21 mouse cellular contexts compared by ENCODE assay signal in the genomic region with DNA sequence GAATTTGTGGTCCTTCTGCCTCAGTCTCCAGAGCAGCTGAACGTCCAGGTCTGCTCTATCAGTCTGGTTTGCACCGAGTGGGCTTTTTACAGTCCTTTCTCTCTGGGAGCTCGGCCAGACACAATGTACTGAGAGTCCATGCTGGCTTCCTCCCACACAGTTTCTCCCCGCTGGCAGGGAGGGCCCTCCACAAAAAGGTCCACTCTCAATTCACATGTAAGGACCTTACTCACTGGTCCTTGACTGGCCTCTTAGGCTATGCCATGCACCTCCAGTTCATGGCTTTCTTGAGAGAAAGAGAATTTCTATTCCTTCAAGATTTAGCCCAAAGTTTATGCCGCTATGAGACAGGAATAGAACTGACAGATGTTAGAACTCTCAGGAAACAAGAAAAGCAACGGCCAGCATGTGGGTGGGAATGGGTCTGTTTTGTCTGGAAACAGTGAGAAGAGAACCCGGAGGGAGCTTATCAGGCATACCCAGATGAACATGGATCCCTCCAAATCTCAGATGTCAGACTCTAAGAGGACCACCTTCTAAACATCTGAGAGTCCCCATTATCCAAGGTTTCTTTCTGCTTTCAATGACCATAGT. TPM values are rescaled to one million over a fixed set of nuclear protein-coding genes. Genes with fewer than 3 reads are reported as not detected.
DNase-seq lines count a peak whose midpoint lies in the region; ATAC-seq and TF ChIP-seq lines count a peak whose summit lies in the region.
"Had no signal": no experiment of that assay in that cellular context is flagged by ENCODE, and none has a peak within 500 bp of the region (broad histone marks: within the 10 kb centered on the region; RNA-seq: fewer than 3 reads in every experiment).

No protein-coding gene starts in this region.

- intact Hi-C loops in heart, adult 2 months (cut with DNase I) = no loop called here
- intact Hi-C loops in left cerebral cortex, postnatal 36 days (cut with DNase I) = no loop called here

- no peak overlapping the region for H3K4me2 ChIP-seq in lung, postnatal 0 days (replicated peaks; ENCODE audit: low read depth, low read length)
- H3K4me2 ChIP-seq: embryonic facial prominence, embryonic 12.5 days; forebrain, embryonic 15.5 days; limb, embryonic 12.5 days had no signal

- no peak overlapping the region for H3K4me3 ChIP-seq in heart, adult 2 months
- H3K4me3 ChIP-seq in lung, postnatal 0 days (ENCODE audit: low read depth, low read length) = no peak overlapping the region
- H3K4me3 ChIP-seq in lung, adult 2 months (replicated peaks; ENCODE audit: extremely low read depth, low read depth, low read length) = no peak overlapping the region
- H3K4me3 ChIP-seq: embryonic facial prominence, embryonic 12.5 days; forebrain, embryonic 15.5 days; limb, embryonic 12.5 days had no signal

- H3K9ac ChIP-seq in heart, adult 2 months (ENCODE audit: low read depth, low read length) = no peak overlapping the region
- no peak overlapping the region for H3K9ac ChIP-seq in lung, postnatal 0 days (replicated peaks; ENCODE audit: low read depth)
- H3K9ac ChIP-seq: embryonic facial prominence, embryonic 12.5 days; forebrain, embryonic 15.5 days; limb, embryonic 12.5 days; liver, embryonic 14.5 days had no signal

- TF ChIP-seq POLR2A in heart, adult 2 months (IDR thresholded peaks at IDR 0.05; ENCODE audit: insufficient read depth, low read depth, low read length) = no peak
- no peak for TF ChIP-seq POLR2A in lung, adult 2 months (IDR thresholded peaks at IDR 0.05; ENCODE audit: borderline replicate concordance, extremely low read depth, low read depth, low read length)

- H3K36me3 ChIP-seq in heart, adult 2 months (ENCODE audit: control insufficient read depth, insufficient read depth, low read length) = peaks cover 6% of the 10 kb centered on the region
- no peaks in the 10 kb centered on the region for H3K36me3 ChIP-seq in lung, postnatal 0 days (ENCODE audit: insufficient read depth, low read length)
- H3K36me3 ChIP-seq: embryonic facial prominence, embryonic 12.5 days; limb, embryonic 12.5 days had no signal

- H3K27ac ChIP-seq in heart, adult 2 months = peak overlapping the region; percentile 67
- H3K27ac ChIP-seq in lung, postnatal 0 days (ENCODE audit: low read length) = no peak overlapping the region
- H3K27ac ChIP-seq: embryonic facial prominence, embryonic 12.5 days; forebrain, embryonic 15.5 days; hindbrain, postnatal 0 days; limb, embryonic 12.5 days; liver, embryonic 14.5 days had no signal

- 26% methylated on average over 7 of the region's 7 CpGs for WGBS in heart, adult 2 months
- 45% methylated on average over 7 of the region's 7 CpGs for WGBS in lung, postnatal 0 days
- 49% methylated on average over 7 of the region's 7 CpGs for WGBS in lung, adult 2 months

- peaks cover 5% of the 10 kb centered on the region for H3K4me1 ChIP-seq in heart, adult 2 months (ENCODE audit: control insufficient read depth, insufficient read depth, low read length)
- H3K4me1 ChIP-seq in lung, postnatal 0 days (ENCODE audit: insufficient read depth, low read depth, low read length) = no peaks in the 10 kb centered on the region
- H3K4me1 ChIP-seq in lung, adult 2 months (ENCODE audit: control insufficient read depth, insufficient read depth, low read length) = peaks cover 2% of the 10 kb centered on the region
- H3K4me1 ChIP-seq: embryonic facial prominence, embryonic 12.5 days; forebrain, embryonic 15.5 days had no signal

- TF ChIP-seq EP300 in heart, adult 2 months (IDR thresholded peaks at IDR 0.05; ENCODE audit: insufficient read depth, low read depth, low read length) = no peak
- TF ChIP-seq EP300 in lung, postnatal 0 days (IDR thresholded peaks at IDR 0.05) = no peak

- no peak for TF ChIP-seq CTCF in heart, adult 2 months (IDR thresholded peaks at IDR 0.05)
- TF ChIP-seq CTCF in lung, postnatal 0 days (IDR thresholded peaks at IDR 0.05) = no peak
- TF ChIP-seq CTCF in lung, adult 2 months (IDR thresholded peaks at IDR 0.05; ENCODE audit: insufficient read depth, low read length) = no peak

- no peaks in the 10 kb centered on the region for H3K79me2 ChIP-seq in heart, adult 2 months (replicated peaks; ENCODE audit: control insufficient read depth, insufficient read depth, low read length)

- H3K27me3 ChIP-seq in heart, adult 2 months (ENCODE audit: control insufficient read depth, insufficient read depth, low read length) = no peaks in the 10 kb centered on the region
- H3K27me3 ChIP-seq in lung, postnatal 0 days (replicated peaks; ENCODE audit: insufficient read depth, low read length) = no peaks in the 10 kb centered on the region
- H3K27me3 ChIP-seq: embryonic facial prominence, embryonic 12.5 days; forebrain, embryonic 15.5 days; limb, embryonic 12.5 days had no signal

- ATAC-seq in lung, postnatal 0 days = no peak
- ATAC-seq: forebrain, embryonic 15.5 days; hindbrain, postnatal 0 days had no signal

- DNase-seq in heart, adult 2 months = peak in 1 of 2 experiments; percentile 31
- no peak for DNase-seq in heart, adult 8-10 months (ENCODE audit: low spot score)
- DNase-seq in lung, postnatal 0 days (ENCODE audit: low spot score) = peak; percentile 44
- DNase-seq in lung, adult 2 months = no peak
- DNase-seq in frontal cortex, postnatal 14 days (ENCODE audit: low spot score in 2 of 2) = peak; percentile 31 to 36
- peak; percentile 65 to 72 for DNase-seq in left cerebral cortex, postnatal 36 days (ENCODE audit: low spot score in 2 of 2)
- DNase-seq in thymus, postnatal 4 days = no peak
- DNase-seq in gastrocnemius, postnatal 4 days (ENCODE audit: low spot score in 2 of 2) = no peak
- DNase-seq: adrenal gland, postnatal 10 days; cerebellum, adult 8-10 months; kidney, adult 2 months; kidney, postnatal 36 days; lung, postnatal 10 days; thymus, adult 18-20 months had no signal

- H3K9me3 ChIP-seq in lung, postnatal 0 days (ENCODE audit: low read length) = no peaks in the 10 kb centered on the region
- H3K9me3 ChIP-seq: embryonic facial prominence, embryonic 12.5 days; forebrain, embryonic 15.5 days; limb, embryonic 12.5 days had no signal

RNA-seq across cellular contexts. Expression of gene Tmem245, which starts 18.4 kb away (rescaled TPM):
- 10 to 100 TPM; 66.3 to 77.3 TPM for total RNA-seq in heart, adult 2 months (2021)
- polyA plus RNA-seq in heart, adult 2 months (2012; rRNA removed) = 24.0 and 42.0 TPM in 2 replicates
- total RNA-seq in heart, adult 8-10 months (2022) = 100 to 1,000 TPM in 1 of 4 experiments, 10 to 100 TPM in 3; 84.8 to 104 (median 93.0) TPM
- 12.6 and 16.7 TPM in 2 replicates for polyA plus RNA-seq in lung, postnatal 0 days (2015; fragmentation: Nextera tagmentation; extraction: Ambion mirVana)
- polyA plus RNA-seq in lung, adult 2 months (2012; rRNA removed) = 15.4 and 20.5 TPM in 2 replicates
- total RNA-seq in left cerebral cortex, postnatal 36 days (2021) = 10 to 100 TPM; 39.5 to 42.0 TPM
- 10 to 100 TPM; 28.6 to 32.3 TPM for total RNA-seq in gastrocnemius, postnatal 4 days (2021)

RNA-seq across cellular contexts. Expression of gene Frrs1l, which starts 24.5 kb away (rescaled TPM):
- under 1 TPM; 0.03 to 0.05 TPM for total RNA-seq in heart, adult 2 months (2021)
- polyA plus RNA-seq in heart, adult 2 months (2012; rRNA removed) = 0.06 and 0.09 TPM in 2 replicates
- under 1 TPM; 0.09 to 0.23 (median 0.10) TPM for total RNA-seq in heart, adult 8-10 months (2022)
- 0.91 and 1.7 TPM in 2 replicates for polyA plus RNA-seq in lung, postnatal 0 days (2015; fragmentation: Nextera tagmentation; extraction: Ambion mirVana)
- 0.01 and 0.04 TPM in 2 replicates for polyA plus RNA-seq in lung, adult 2 months (2012; rRNA removed)
- total RNA-seq in left cerebral cortex, postnatal 36 days (2021) = 100 to 1,000 TPM; 194 to 206 TPM
- total RNA-seq in gastrocnemius, postnatal 4 days (2021) = under 1 TPM; 0.05 to 0.26 TPM
- total RNA-seq: hematopoietic stem cell, adult 5-6 weeks had no signal
- polyA plus RNA-seq: gonadal fat pad, adult 2 months had no signal

Comparison
In these comparisons a context has a peak if more than half of its experiments do, and no peak if none do; other contexts are left out.
1. DNase-seq: peak in lung, postnatal 0 days (single experiment), frontal cortex, postnatal 14 days (2 of 2) and left cerebral cortex, postnatal 36 days (2 of 2); none in heart, adult 8-10 months (single experiment), lung, adult 2 months (single experiment), thymus, postnatal 4 days (single experiment) and gastrocnemius, postnatal 4 days (0 of 2).
2. RNA of gene Frrs1l, which starts 24.5 kb away (total RNA-seq): 194 to 206 TPM in left cerebral cortex, postnatal 36 days; 0.05 to 0.26 TPM in gastrocnemius, postnatal 4 days, 0.09 to 0.23 TPM in heart, adult 8-10 months and 0.03 to 0.05 TPM in heart, adult 2 months; every median in the first group is over 100 times any median in the second.